Mouse (Mus musculus): ENCODE results near the gene Plxnc1. TPM values are rescaled to one million over a fixed set of nuclear protein-coding genes. Genes with fewer than 3 reads are reported as not detected.
A peak's percentile ranks its signal among the peaks of the same experiment; 100 is the strongest.

The Plxnc1 gene
- polyA plus RNA-seq, 2 experiments, result 2.0 to 2.1 TPM

GRCm38 (mm10) chr10:94915746-94916145 is 28.9 kb downstream of the Plxnc1 start:
- 73% methylated on average over 6 of the region's 6 CpGs for WGBS (ENCODE audit: insufficient replicate concordance)
- H3K4me2 ChIP-seq (ENCODE audit: low read depth), result no peak overlapping the region
- H3K9ac ChIP-seq (replicated peaks), result no peak overlapping the region
- no peaks in the 10 kb centered on the region for H3K36me3 ChIP-seq (replicated peaks; ENCODE audit: control insufficient read depth, insufficient read depth, low read depth)
- H3K27me3 ChIP-seq (ENCODE audit: control insufficient read depth, insufficient read depth, low read length), result no peaks in the 10 kb centered on the region
- DNase-seq (ENCODE audit: low read depth in 3 of 3, low spot score in 3 of 3) (no peak), ATAC-seq (ENCODE audit: insufficient read depth) (no peak)
- H3K4me3 ChIP-seq (ENCODE audit: insufficient read depth in 1 of 2, low read depth in 2 of 2, low read length in 2 of 2), result no peak overlapping the region
- no peak overlapping the region for H3K27ac ChIP-seq
- TF ChIP-seq CTCF (IDR thresholded peaks at IDR 0.05; ENCODE audit: low read depth) (no peak), EP300 (IDR thresholded peaks at IDR 0.05; ENCODE audit: low read depth) (no peak)
- H3K9me3 ChIP-seq (ENCODE audit: control insufficient read depth, low read length), result no peaks in the 10 kb centered on the region
- H3K4me1 ChIP-seq (replicated peaks; ENCODE audit: control insufficient read depth in 2 of 2, insufficient read depth in 2 of 2, low read length in 1 of 2), result peaks cover 61 to 77% of the 10 kb centered on the region in 2 experiments

- 85% methylated on average over 11 of the region's 11 CpGs for WGBS (ENCODE audit: insufficient replicate concordance)
- Histone ChIP-seq H3K9ac (replicated peaks) (no peak overlapping the region), H3K36me3 (replicated peaks; ENCODE audit: control insufficient read depth, insufficient read depth, low read depth) (no peaks in the 10 kb centered on the region), H3K27me3 (ENCODE audit: control insufficient read depth, insufficient read depth, low read length) (no peaks in the 10 kb centered on the region), H3K4me3 (ENCODE audit: insufficient read depth in 1 of 2, low read depth in 2 of 2, low read length in 2 of 2) (no peak overlapping the region), H3K4me1 (replicated peaks; ENCODE audit: control insufficient read depth in 2 of 2, insufficient read depth in 2 of 2, low read length in 1 of 2) (peaks cover 50 to 66% of the 10 kb centered on the region in 2 experiments), H3K9me3 (ENCODE audit: control insufficient read depth, low read length) (no peaks in the 10 kb centered on the region), H3K27ac (peak overlapping the region; percentile 8; the same call in 1 of the 2 replicates), H3K4me2 (ENCODE audit: low read depth) (no peak overlapping the region)
- ATAC-seq (ENCODE audit: insufficient read depth) (no peak), DNase-seq (ENCODE audit: low read depth in 3 of 3, low spot score in 3 of 3) (no peak)
- no peak for TF ChIP-seq CTCF (IDR thresholded peaks at IDR 0.05; ENCODE audit: low read depth)
- TF ChIP-seq EP300 (IDR thresholded peaks at IDR 0.05; ENCODE audit: low read depth), result no peak
These were observed 30.6 kb downstream of the Plxnc1 start for GRCm38 (mm10) chr10:94914081-94914480.

GRCm38 (mm10) chr10:94913336-94913739 is 31.3 kb downstream of the Plxnc1 start:
- peak; percentile 12; the same call in 1 of the 2 replicates for ATAC-seq (ENCODE audit: insufficient read depth)
- Histone ChIP-seq H3K27me3 (ENCODE audit: control insufficient read depth, insufficient read depth, low read length) (no peaks in the 10 kb centered on the region), H3K9me3 (ENCODE audit: control insufficient read depth, low read length) (no peaks in the 10 kb centered on the region), H3K9ac (replicated peaks) (peak overlapping the region; percentile 34), H3K4me1 (replicated peaks; ENCODE audit: control insufficient read depth in 2 of 2, insufficient read depth in 2 of 2, low read length in 1 of 2) (peaks cover 42 to 64% of the 10 kb centered on the region in 2 experiments), H3K4me3 (ENCODE audit: insufficient read depth in 1 of 2, low read depth in 2 of 2, low read length in 2 of 2) (no peak overlapping the region), H3K4me2 (ENCODE audit: low read depth) (peak overlapping the region; percentile 58), H3K36me3 (replicated peaks; ENCODE audit: control insufficient read depth, insufficient read depth, low read depth) (no peaks in the 10 kb centered on the region), H3K27ac (peak overlapping the region; percentile 94)
- DNase-seq (ENCODE audit: low read depth in 3 of 3, low spot score in 3 of 3), result no peak
- TF ChIP-seq EP300 (IDR thresholded peaks at IDR 0.05; ENCODE audit: low read depth) (no peak), CTCF (IDR thresholded peaks at IDR 0.05; ENCODE audit: low read depth) (no peak)
- 38% methylated on average over 5 of the region's 5 CpGs for WGBS (ENCODE audit: insufficient replicate concordance)

GRCm38 (mm10) chr10:94912551-94912950 is 32.1 kb downstream of the Plxnc1 start:
- no peaks in the 10 kb centered on the region for H3K36me3 ChIP-seq (replicated peaks; ENCODE audit: control insufficient read depth, insufficient read depth, low read depth)
- no peak overlapping the region for H3K4me3 ChIP-seq (ENCODE audit: insufficient read depth in 1 of 2, low read depth in 2 of 2, low read length in 2 of 2)
- peak overlapping the region; percentile 59 for H3K9ac ChIP-seq (replicated peaks)
- TF ChIP-seq EP300 (IDR thresholded peaks at IDR 0.05; ENCODE audit: low read depth) (peak; percentile 95), CTCF (IDR thresholded peaks at IDR 0.05; ENCODE audit: low read depth) (no peak)
- ATAC-seq (ENCODE audit: insufficient read depth), result peak; percentile 96
- peak overlapping the region; percentile 94 for H3K27ac ChIP-seq
- WGBS (ENCODE audit: insufficient replicate concordance), result 22% methylated on average over 1 of the region's 1 CpGs
- H3K4me1 ChIP-seq (replicated peaks; ENCODE audit: control insufficient read depth in 2 of 2, insufficient read depth in 2 of 2, low read length in 1 of 2), result peaks cover 34 to 56% of the 10 kb centered on the region in 2 experiments
- peak; percentile 72 to 75 (median 72) for DNase-seq (ENCODE audit: low read depth in 3 of 3, low spot score in 3 of 3)
- H3K27me3 ChIP-seq (ENCODE audit: control insufficient read depth, insufficient read depth, low read length), result no peaks in the 10 kb centered on the region
- H3K4me2 ChIP-seq (ENCODE audit: low read depth), result peak overlapping the region; percentile 58
- no peaks in the 10 kb centered on the region for H3K9me3 ChIP-seq (ENCODE audit: control insufficient read depth, low read length)

GRCm38 (mm10) chr10:94911102-94911501 is 33.5 kb downstream of the Plxnc1 start:
- Histone ChIP-seq H3K36me3 (replicated peaks; ENCODE audit: control insufficient read depth, insufficient read depth, low read depth) (no peaks in the 10 kb centered on the region), H3K9ac (replicated peaks) (no peak overlapping the region), H3K4me2 (ENCODE audit: low read depth) (no peak overlapping the region), H3K9me3 (ENCODE audit: control insufficient read depth, low read length) (no peaks in the 10 kb centered on the region), H3K27ac (peak overlapping the region; percentile 57), H3K27me3 (ENCODE audit: control insufficient read depth, insufficient read depth, low read length) (no peaks in the 10 kb centered on the region), H3K4me3 (ENCODE audit: insufficient read depth in 1 of 2, low read depth in 2 of 2, low read length in 2 of 2) (no peak overlapping the region), H3K4me1 (replicated peaks; ENCODE audit: control insufficient read depth in 2 of 2, insufficient read depth in 2 of 2, low read length in 1 of 2) (peaks cover 30 to 45% of the 10 kb centered on the region in 2 experiments)
- DNase-seq (ENCODE audit: low read depth in 3 of 3, low spot score in 3 of 3) (no peak), ATAC-seq (ENCODE audit: insufficient read depth) (no peak)
- TF ChIP-seq EP300 (IDR thresholded peaks at IDR 0.05; ENCODE audit: low read depth), result no peak
- no peak for TF ChIP-seq CTCF (IDR thresholded peaks at IDR 0.05; ENCODE audit: low read depth)
- WGBS (ENCODE audit: insufficient replicate concordance), result 84% methylated on average over 6 of the region's 6 CpGs

Data from liver, embryonic 14.5 days (tissue).